Mouse (Mus musculus): ENCODE data around the gene Zfp819.
"Not testable (repeated sequence)": the region's sequence is repeated elsewhere in the genome, so short reads cannot be mapped to it uniquely, and the experiment has no call there.

DNA sequence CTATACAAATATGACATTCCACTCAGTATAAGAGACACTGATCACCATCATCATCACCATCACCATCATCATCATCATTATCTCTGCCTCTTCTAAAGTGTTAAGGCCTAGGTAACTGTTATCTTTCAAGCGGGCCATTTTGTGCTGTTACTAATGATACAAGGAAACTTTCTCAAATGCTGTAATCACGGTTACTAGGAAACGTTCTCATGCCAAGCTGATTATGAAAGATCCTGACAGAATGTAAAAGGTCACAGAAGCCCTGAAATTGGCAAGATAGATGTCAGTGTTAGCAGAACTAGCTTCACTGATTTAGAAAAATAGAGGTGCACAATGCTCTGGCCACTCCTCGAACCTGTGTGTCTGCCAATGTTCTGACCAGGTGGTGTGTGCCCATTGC, 60.3 kb downstream of the Zfp819 start:
- TF ChIP-seq CTCF (conservative IDR thresholded peaks at IDR 0.05; ENCODE audit: insufficient read depth, insufficient read length, low read depth, low read length); POLR2A (IDR thresholded peaks at IDR 0.05; ENCODE audit: low read depth, low read length): not testable (repeated sequence)

Measured in kidney, adult 2 months (tissue).